Mouse (Mus musculus) kidney, postnatal 25 days (tissue): ENCODE data around the gene Fasn.
"Not testable (repeated sequence)": the region's sequence is repeated elsewhere in the genome, so short reads cannot be mapped to it uniquely, and the experiment has no call there.

ENCODE experiments used
- DNase-seq, 2 experiments: peaks; one replicate each; pipeline ENCODE4 v3.0.0; 2021; ENCODE audit warnings: mixed read lengths in 2 of 2

Fasn gene

DNA sequence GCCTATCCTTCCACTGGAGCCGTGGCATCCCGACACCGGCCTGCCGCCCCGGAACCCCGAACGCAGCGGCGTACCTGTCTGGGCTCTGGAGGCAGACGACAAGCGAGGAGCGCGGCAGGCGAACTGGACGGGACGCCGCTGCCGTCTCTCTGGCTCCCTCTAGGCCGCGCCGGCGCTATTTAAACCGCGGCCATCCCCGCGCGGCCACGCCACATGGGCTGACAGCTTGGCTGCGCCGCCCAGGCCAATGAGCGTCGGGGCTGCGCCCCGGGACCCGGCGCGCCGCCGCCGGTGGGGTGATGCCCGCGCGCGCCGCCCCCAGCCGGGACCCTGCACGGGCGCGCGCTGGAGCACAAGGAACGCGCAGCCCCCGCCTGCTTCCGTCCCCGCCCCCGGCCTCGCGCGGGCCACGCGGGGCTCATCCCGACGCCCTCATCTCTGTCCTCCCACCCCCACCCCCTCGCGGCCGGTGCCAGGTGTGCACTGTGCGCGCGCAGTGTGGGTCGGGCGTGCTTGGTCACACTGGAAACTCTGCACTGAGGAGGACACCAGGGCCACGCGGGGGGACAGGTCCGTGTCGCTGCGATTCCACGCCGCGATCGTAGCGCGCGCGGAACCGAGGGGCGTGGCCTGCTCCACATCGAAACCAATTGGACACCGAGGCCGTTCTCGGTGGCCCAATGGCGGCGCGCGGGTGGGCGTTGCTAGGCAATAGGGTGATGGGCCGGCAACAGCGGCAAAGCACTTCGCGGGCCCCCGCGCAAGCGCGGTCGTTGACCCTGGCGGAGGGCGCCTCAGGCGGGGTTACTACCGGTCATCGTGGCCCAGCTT lies at the start of gene Fasn:
Gene Fasn, minus strand, starts transcription at position 592 of the 831 bp plus-strand sequence.
- DNase-seq = peak; percentile 95 to 98

DNA sequence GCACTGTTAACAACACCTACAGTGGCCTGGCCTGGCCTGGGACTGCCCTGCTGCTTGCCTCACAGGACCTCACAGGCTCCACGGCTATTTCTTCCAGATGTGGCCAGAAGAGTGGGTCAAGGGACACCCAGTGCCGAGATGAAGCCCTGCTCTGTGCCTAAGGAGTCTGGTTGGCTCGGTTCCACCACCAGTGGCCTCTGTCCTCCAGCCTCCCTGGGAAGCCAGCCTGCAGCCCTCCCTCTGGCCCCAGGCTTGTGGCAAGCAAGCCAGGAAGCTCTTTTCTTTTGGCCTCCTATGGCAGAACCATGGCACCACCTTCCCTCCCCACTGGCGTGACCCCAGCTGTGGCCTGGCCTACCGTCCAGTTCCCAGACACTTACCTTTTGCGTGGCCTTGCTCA lies 48.9 kb upstream of the Fasn start:
- DNase-seq = peak; percentile 79 to 89

DNA sequence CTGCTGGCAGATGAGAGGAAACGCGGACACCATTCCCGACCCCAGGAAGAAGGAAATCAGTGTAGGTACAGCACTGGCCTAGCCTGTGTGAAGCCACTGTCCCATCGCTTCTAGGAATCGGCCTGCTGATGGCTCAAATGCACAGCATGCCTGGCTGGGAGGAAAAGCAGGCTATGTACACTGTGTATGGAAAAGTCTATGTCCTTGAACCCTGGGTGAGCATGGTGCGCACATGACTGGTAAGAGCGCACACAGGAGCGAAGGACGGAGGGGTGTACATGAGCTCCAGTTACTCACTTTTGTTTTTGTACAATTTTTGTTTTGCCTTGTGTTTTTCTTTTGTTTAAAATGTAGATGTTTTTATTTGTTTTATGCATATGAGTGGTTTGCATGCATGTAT lies 47.2 kb upstream of the Fasn start:
- DNase-seq = no peak

- no peak for DNase-seq
These were observed 41.5 kb upstream of the Fasn start for GRCm38 (mm10) chr11:120865816-120866215.

DNA sequence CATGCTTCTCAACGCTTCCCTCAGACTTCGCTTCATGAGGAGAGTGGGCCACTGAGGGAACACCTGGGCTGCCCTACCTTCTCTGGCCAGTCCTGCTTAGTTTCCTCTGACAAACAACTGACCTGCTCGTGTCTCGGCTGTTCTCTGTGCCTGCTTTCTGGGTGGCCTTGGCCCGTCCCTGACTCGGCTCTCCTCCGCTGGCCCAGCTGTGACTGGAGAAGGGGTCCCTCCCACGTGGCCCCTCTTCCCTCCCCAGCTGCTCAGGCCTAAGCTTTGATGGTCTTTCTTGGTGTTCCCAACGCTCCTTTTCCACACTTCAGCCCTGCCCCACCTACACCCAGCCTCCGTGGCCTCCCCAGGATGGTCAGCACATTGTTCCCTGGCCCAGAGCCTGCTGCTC lies 38.5 kb upstream of the Fasn start:
- DNase-seq = no peak

DNA sequence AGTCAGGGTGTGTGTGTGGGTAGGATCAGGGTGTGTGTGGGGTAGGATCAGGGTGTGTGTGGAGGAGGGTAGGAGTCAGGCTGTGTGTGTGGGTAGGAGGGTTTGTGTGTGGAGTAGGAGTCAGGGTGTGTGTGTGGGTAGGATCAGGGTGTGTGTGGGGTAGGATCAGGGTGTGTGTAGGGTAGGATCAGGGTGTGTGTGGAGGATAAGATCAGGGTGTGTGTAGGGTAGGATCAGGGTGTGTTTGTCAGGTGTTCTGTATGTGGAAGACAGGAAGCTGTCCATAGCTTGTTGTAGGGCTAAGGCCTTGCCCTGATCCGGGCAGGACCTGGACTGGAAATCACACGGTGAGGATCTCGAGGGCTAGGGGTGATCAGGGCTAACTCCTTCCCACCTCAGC lies 31.6 kb upstream of the Fasn start:
- DNase-seq = not testable (repeated sequence)

GRCm38 (mm10) chr11:120853788-120854187 lies 29.4 kb upstream of the Fasn start:
- DNase-seq = no peak

DNA sequence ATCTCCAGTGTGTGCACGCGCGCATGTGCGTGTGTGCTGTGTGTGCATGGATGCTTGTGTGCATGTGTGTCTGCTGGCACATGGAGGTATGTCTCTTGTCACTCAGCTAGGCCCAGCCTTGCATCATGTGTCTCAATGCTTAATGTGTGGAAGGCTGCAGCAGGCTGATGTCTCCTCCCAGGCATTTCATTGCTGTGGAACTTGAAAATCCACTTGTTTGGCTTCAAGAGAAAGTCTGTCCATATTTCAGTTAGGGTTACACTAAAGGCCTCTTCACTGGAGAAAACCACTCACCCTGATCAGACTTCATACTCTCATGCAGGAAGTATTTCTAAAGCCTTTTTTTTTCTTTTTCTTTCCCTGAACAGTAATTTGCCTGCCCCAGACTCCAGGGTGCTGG lies 28.8 kb upstream of the Fasn start:
- DNase-seq = no peak

GRCm38 (mm10) chr11:120852083-120852935 lies 28.0 kb upstream of the Fasn start:
- DNase-seq = peak; percentile 93 to 94

DNA sequence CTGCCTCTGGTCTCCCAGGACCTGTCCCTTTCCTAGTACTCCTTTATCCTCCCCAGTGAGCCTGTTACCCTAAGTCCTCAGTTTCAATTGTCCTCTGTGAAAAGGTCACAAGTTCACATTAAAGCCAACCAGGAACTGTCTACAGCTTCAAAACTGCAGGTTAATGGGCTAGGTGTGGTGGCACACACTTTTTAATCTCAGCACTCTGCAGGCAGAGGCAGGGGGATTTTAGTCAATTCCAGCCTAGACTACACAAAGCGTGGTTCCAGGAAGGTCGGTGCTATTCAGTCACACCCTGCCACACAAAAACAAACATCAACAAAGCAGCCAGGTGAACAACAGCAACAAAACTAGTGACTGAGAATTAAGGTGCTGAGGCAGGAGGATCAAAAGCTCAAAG lies 27.2 kb upstream of the Fasn start:
- DNase-seq = no peak

GRCm38 (mm10) chr11:120851132-120851531 lies 26.8 kb upstream of the Fasn start:
- peak; percentile 67 to 76 for DNase-seq

DNA sequence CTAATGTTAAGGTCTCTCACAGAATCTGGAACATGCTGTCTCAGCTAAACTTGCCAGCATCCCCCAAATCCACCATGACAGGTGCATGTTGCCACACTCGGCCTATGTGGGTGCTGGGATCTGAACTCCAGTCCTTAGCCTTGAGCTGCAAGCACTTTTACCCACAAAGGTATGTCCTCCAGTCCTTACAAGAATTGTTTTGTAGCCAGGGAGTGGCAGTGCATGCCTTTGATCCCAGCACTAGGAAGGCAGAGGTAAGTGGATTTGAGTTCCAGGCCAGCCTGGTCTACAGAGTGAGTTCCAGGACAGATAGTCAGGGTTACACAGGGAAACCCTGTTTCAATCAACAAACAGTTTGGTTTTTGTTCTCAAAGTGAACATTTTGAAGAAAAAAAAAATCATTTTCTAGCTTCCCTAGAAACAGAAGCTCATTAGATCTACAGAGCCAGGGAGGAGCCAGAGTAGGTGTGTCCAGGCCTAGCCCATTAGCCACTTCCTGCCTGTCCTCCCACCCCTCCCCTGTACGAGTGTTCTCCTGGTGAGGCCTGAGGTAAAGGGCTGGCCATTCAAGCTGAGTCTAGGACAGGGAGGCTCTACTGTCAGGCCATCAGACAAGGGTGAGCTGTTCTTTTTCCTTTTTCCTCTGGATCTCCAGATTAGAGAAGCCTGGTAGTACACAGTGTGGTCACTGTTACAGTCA lies 26.1 kb upstream of the Fasn start:
- DNase-seq = no peak

- no peak for DNase-seq
These were observed 22.6 kb upstream of the Fasn start for GRCm38 (mm10) chr11:120846725-120847475.

DNA sequence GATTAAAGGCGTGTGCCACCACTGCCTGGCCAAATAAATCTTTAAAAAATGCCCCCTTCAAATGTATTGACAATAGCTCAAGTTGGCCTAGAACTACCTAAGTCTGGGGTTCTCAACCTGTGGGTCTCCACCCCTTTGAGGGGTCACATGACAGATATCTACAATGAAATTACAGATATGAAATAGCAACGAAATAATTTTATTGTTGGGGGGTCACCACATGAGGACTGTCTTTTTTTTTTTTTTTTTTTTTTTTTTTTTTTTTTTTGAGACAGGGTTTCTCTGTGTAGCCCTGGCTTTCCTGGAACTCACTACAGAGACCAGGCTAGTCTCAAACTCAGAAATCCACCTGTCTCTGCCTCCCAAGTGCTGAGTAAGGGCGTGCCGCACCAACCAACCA lies 20.0 kb upstream of the Fasn start:
- no peak for DNase-seq

DNA sequence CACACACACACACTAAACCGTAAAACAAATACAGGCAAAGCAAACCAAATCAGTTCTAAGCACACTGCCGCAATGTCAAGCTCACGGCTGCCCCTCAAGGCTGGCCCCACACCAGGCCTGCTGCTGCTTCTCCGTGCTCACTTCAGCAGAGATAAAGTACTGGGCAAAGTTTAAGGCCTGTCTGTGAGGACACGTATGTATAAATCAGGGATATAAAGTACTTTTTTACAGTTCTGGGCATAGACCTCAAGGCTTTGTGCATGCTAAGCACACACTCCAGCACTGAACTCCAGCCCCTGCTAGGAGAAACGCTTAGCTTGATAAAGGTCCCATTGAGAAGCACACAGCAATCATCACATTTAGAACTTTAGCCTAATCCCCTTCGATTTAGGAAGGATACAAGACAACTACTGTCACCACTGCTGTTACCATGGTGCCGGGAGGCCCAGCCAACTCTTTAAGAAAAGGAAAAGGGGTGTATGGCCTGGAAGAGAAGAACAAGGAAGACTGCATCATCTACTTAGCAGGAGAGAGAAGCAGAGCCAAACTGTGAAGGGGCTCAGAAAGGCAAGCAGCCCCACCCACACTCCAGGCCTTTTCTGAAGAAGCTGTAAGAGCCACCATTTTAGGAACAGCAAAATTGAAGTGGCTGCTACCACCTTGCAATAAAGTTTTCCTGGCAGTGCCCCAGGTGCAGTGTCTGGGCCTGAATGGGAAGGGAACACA lies 9.4 kb upstream of the Fasn start:
- no peak for DNase-seq

DNA sequence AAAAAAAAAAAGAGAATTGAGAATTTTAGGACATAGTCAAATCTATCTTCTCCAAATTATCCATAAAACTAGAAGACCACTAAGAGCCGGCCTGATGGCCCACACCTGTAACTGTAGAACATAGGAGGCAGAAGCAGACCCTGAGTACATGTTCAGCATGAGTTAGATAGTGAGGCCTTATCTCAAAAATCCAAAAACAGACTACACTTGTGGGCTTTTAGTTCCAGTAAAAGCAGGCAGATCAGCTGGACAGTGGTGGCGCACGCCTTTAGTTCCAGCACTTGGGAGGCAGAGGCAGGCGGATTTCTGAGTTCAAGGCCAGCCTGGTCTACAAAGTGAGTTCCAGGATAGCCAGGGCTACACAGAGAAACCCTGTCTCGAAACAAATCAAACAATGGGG lies 8.6 kb upstream of the Fasn start:
- not testable (repeated sequence) for DNase-seq

- DNase-seq = no peak
These were observed 7.5 kb upstream of the Fasn start for GRCm38 (mm10) chr11:120831659-120832440.

GRCm38 (mm10) chr11:120830686-120831085 lies 6.3 kb upstream of the Fasn start:
- peak; percentile 75 to 91 for DNase-seq

GRCm38 (mm10) chr11:120829757-120830532 lies 5.6 kb upstream of the Fasn start:
- DNase-seq = no peak

GRCm38 (mm10) chr11:120828416-120828815 lies 4.1 kb upstream of the Fasn start:
- no peak for DNase-seq
